Mouse (Mus musculus) urinary bladder, adult 18-20 months (tissue): ENCODE results near the gene Kir3dl1.
"Not testable (repeated sequence)": the region's sequence is repeated elsewhere in the genome, so short reads cannot be mapped to it uniquely, and the experiment has no call there.

Source experiments
- DNase-seq, 2 experiments: peaks; one replicate each; pipeline ENCODE4 v3.0.0; 2022; ENCODE audit warnings: low spot score in 2 of 2, mixed read lengths in 2 of 2

Gene Kir3dl1

GRCm38 (mm10) chrX:136517699-136518098, at the start of gene Kir3dl1:
Kir3dl1 (plus strand) TSS chrX:136517999.
- DNase-seq: not testable (repeated sequence)

- DNase-seq: not testable (repeated sequence)
Observed at GRCm38 (mm10) chrX:136543956-136544355, 26.2 kb downstream of the Kir3dl1 start, which contains the start of gene Kir3dl2. Kir3dl2 (minus strand) TSS chrX:136544056.

DNA sequence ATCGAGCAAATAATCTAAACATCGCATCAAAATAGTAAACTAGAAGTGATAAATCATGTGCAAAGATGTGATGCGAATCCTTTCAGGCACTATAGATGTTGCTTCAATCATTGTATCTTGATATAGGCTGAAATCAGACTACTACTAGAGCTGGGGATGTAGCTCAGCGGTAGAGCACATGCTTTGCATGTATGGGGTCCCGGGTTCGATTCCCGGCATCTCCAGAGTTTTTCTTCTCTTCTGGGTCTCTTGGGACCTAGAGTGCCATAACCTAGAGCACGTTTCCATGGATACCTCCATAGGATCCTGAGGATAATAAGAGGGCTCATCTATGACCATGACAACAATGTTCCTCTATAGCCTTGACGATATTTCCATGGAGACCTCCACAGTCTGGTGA, 51.3 kb downstream of the Kir3dl1 start:
- DNase-seq: not testable (repeated sequence)
